22 mouse cellular contexts compared by ENCODE assay signal in the genomic region with DNA sequence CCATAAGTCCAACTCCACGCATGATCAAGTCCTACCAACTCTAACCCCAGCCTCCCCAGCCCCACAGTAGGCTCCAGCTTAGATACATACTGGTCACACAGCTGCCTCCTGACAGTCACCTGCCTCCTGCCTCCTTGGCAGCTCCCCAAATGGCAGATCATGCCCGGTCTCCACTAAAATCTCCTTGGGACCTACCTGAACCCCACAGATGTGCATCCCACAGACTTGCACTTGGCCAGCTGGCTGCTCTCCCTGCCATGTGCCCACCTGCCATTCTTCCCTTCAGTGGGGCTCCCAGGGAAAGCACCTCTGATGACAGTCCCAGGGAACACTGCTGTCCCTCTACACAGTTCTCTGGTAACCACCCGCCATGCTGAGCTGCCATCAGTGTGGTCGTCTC. TPM values are rescaled to one million over a fixed set of nuclear protein-coding genes. Genes with fewer than 3 reads are reported as not detected.
DNase-seq lines count a peak whose midpoint lies in the region; ATAC-seq lines count a peak whose summit lies in the region.
"Had no signal": no experiment of that assay in that cellular context is flagged by ENCODE, and none has a peak within 500 bp of the region (broad histone marks: within the 10 kb centered on the region; RNA-seq: fewer than 3 reads in every experiment).

No protein-coding gene starts in this region.

- H3K4me2 ChIP-seq in hindbrain, embryonic 11.5 days (replicated peaks; ENCODE audit: low read depth, low read length) = no peak overlapping the region
- no peak overlapping the region for H3K4me2 ChIP-seq in intestine, embryonic 14.5 days (ENCODE audit: low read length)
- H3K4me2 ChIP-seq in intestine, embryonic 15.5 days (replicated peaks) = no peak overlapping the region
- H3K4me2 ChIP-seq in midbrain, embryonic 14.5 days (ENCODE audit: low read length) = no peak overlapping the region
- H3K4me2 ChIP-seq: heart, embryonic 13.5 days; hindbrain, embryonic 15.5 days had no signal

- ATAC-seq in hindbrain, embryonic 11.5 days (ENCODE audit: low FRiP score) = no peak
- ATAC-seq in intestine, embryonic 14.5 days (replicated peaks; ENCODE audit: low FRiP score, low TSS enrichment, low read depth) = no peak
- ATAC-seq in intestine, embryonic 15.5 days = no peak
- no peak for ATAC-seq in midbrain, embryonic 14.5 days (ENCODE audit: low FRiP score, low TSS enrichment)
- ATAC-seq: CD4-positive, CD25-positive, alpha-beta regulatory T cell, adult 4 months; inflammation-experienced regulatory T-cells, adult 6 months had no signal

- 0 out of 2 replicates have a peak overlapping the region, but pooled peaks have one; percentile 42 for H3K27ac ChIP-seq in hindbrain, embryonic 10.5 days
- no peak overlapping the region for H3K27ac ChIP-seq in hindbrain, embryonic 11.5 days (ENCODE audit: low read depth, low read length)
- H3K27ac ChIP-seq in intestine, embryonic 14.5 days (ENCODE audit: low read depth) = no peak overlapping the region
- H3K27ac ChIP-seq in intestine, embryonic 15.5 days = no peak overlapping the region
- H3K27ac ChIP-seq in midbrain, embryonic 10.5 days (replicated peaks) = no peak overlapping the region
- H3K27ac ChIP-seq in midbrain, embryonic 14.5 days (replicated peaks; ENCODE audit: low read depth, low read length) = no peak overlapping the region
- H3K27ac ChIP-seq: heart, adult 2 months; heart, embryonic 10.5 days; heart, embryonic 13.5 days; hindbrain, embryonic 15.5 days had no signal

- H3K9ac ChIP-seq in hindbrain, embryonic 11.5 days (ENCODE audit: low read depth, low read length) = no peak overlapping the region
- no peak overlapping the region for H3K9ac ChIP-seq in intestine, embryonic 14.5 days (ENCODE audit: low read length)
- H3K9ac ChIP-seq in intestine, embryonic 15.5 days = no peak overlapping the region
- H3K9ac ChIP-seq in midbrain, embryonic 14.5 days (replicated peaks; ENCODE audit: low read length) = no peak overlapping the region
- H3K9ac ChIP-seq: heart, embryonic 13.5 days; hindbrain, embryonic 15.5 days had no signal

- H3K36me3 ChIP-seq in hindbrain, embryonic 10.5 days = peaks cover 27% of the 10 kb centered on the region
- H3K36me3 ChIP-seq in hindbrain, embryonic 11.5 days (ENCODE audit: control insufficient read depth, insufficient read depth, low read length) = no peaks in the 10 kb centered on the region
- peaks cover 46% of the 10 kb centered on the region for H3K36me3 ChIP-seq in intestine, embryonic 14.5 days (ENCODE audit: control insufficient read depth, insufficient read depth, low read length)
- peaks cover 25% of the 10 kb centered on the region for H3K36me3 ChIP-seq in intestine, embryonic 15.5 days
- H3K36me3 ChIP-seq in midbrain, embryonic 10.5 days = peaks cover 15% of the 10 kb centered on the region
- peaks cover 30% of the 10 kb centered on the region for H3K36me3 ChIP-seq in midbrain, embryonic 14.5 days (ENCODE audit: control insufficient read depth, insufficient read depth, low read length)

- H3K27me3 ChIP-seq in hindbrain, embryonic 10.5 days (ENCODE audit: insufficient read depth, poor library complexity, severe bottlenecking) = no peaks in the 10 kb centered on the region
- no peaks in the 10 kb centered on the region for H3K27me3 ChIP-seq in hindbrain, embryonic 11.5 days (ENCODE audit: control insufficient read depth, insufficient read depth, low read length)
- no peaks in the 10 kb centered on the region for H3K27me3 ChIP-seq in intestine, embryonic 14.5 days (replicated peaks; ENCODE audit: control insufficient read depth, insufficient read depth, low read length)
- no peaks in the 10 kb centered on the region for H3K27me3 ChIP-seq in intestine, embryonic 15.5 days (replicated peaks)
- no peaks in the 10 kb centered on the region for H3K27me3 ChIP-seq in midbrain, embryonic 10.5 days (ENCODE audit: low read depth, poor library complexity, severe bottlenecking)
- no peaks in the 10 kb centered on the region for H3K27me3 ChIP-seq in midbrain, embryonic 14.5 days (ENCODE audit: control insufficient read depth, insufficient read depth, low read length)
- H3K27me3 ChIP-seq: heart, embryonic 13.5 days; hindbrain, embryonic 15.5 days had no signal

- H3K9me3 ChIP-seq in hindbrain, embryonic 10.5 days = no peaks in the 10 kb centered on the region
- H3K9me3 ChIP-seq in hindbrain, embryonic 11.5 days (ENCODE audit: control insufficient read depth, low read length) = no peaks in the 10 kb centered on the region
- H3K9me3 ChIP-seq in intestine, embryonic 14.5 days (ENCODE audit: control insufficient read depth, low read length) = no peaks in the 10 kb centered on the region
- no peaks in the 10 kb centered on the region for H3K9me3 ChIP-seq in intestine, embryonic 15.5 days
- no peaks in the 10 kb centered on the region for H3K9me3 ChIP-seq in midbrain, embryonic 10.5 days (replicated peaks)
- H3K9me3 ChIP-seq in midbrain, embryonic 14.5 days (ENCODE audit: control insufficient read depth, low read length) = no peaks in the 10 kb centered on the region
- H3K9me3 ChIP-seq: heart, embryonic 10.5 days; heart, embryonic 13.5 days; hindbrain, embryonic 15.5 days had no signal

- 92% methylated on average over 4 of the region's 4 CpGs for WGBS in hindbrain, embryonic 10.5 days
- 81% methylated on average over 4 of the region's 4 CpGs for WGBS in hindbrain, embryonic 11.5 days
- 85% methylated on average over 4 of the region's 4 CpGs for WGBS in intestine, embryonic 14.5 days
- 89% methylated on average over 4 of the region's 4 CpGs for WGBS in intestine, embryonic 15.5 days
- WGBS in midbrain, embryonic 10.5 days = 87% methylated on average over 4 of the region's 4 CpGs
- 91% methylated on average over 4 of the region's 4 CpGs for WGBS in midbrain, embryonic 14.5 days

- no peak overlapping the region for H3K4me3 ChIP-seq in hindbrain, embryonic 10.5 days
- H3K4me3 ChIP-seq in hindbrain, embryonic 11.5 days (ENCODE audit: low read depth, low read length) = no peak overlapping the region
- no peak overlapping the region for H3K4me3 ChIP-seq in intestine, embryonic 14.5 days (ENCODE audit: low read depth, low read length)
- no peak overlapping the region for H3K4me3 ChIP-seq in intestine, embryonic 15.5 days (replicated peaks)
- H3K4me3 ChIP-seq in midbrain, embryonic 10.5 days = no peak overlapping the region
- H3K4me3 ChIP-seq in midbrain, embryonic 14.5 days (replicated peaks; ENCODE audit: low read depth, low read length) = no peak overlapping the region
- H3K4me3 ChIP-seq: heart, adult 2 months; heart, embryonic 10.5 days; heart, embryonic 13.5 days; hindbrain, embryonic 15.5 days had no signal

- no peaks in the 10 kb centered on the region for H3K4me1 ChIP-seq in hindbrain, embryonic 10.5 days (replicated peaks)
- no peaks in the 10 kb centered on the region for H3K4me1 ChIP-seq in hindbrain, embryonic 11.5 days (replicated peaks; ENCODE audit: control insufficient read depth, insufficient read depth, low read length)
- no peaks in the 10 kb centered on the region for H3K4me1 ChIP-seq in intestine, embryonic 14.5 days (replicated peaks; ENCODE audit: control insufficient read depth, insufficient read depth, low read length)
- H3K4me1 ChIP-seq in intestine, embryonic 15.5 days (replicated peaks) = no peaks in the 10 kb centered on the region
- no peaks in the 10 kb centered on the region for H3K4me1 ChIP-seq in midbrain, embryonic 10.5 days
- no peaks in the 10 kb centered on the region for H3K4me1 ChIP-seq in midbrain, embryonic 14.5 days (ENCODE audit: control insufficient read depth, insufficient read depth, low read length)
- H3K4me1 ChIP-seq: hindbrain, embryonic 15.5 days had no signal

- DNase-seq in hindbrain, embryonic 10.5 days (ENCODE audit: low spot score) = no peak
- no peak for DNase-seq in hindbrain, embryonic 11.5 days (ENCODE audit: low spot score)
- peak; percentile 36 for DNase-seq in intestine, embryonic 14.5 days (ENCODE audit: low spot score)
- peak; percentile 7 for DNase-seq in midbrain, embryonic 10.5 days (ENCODE audit: low spot score)
- DNase-seq in midbrain, embryonic 14.5 days = no peak
- DNase-seq: adrenal gland, adult 2 months; adrenal gland, postnatal 14 days; cerebellum, adult 11 months; cerebellum, adult 2 months; cerebellum, adult 9-11 months; cerebellum, postnatal 36 days; gastrocnemius, postnatal 36 days; heart, adult 2 months; heart, postnatal 14 days; heart, postnatal 4 days; kidney, adult 11 months had no signal

RNA-seq across cellular contexts. Expression of gene Fam228a, which starts 29.9 kb away (rescaled TPM):
- polyA plus RNA-seq in hindbrain, embryonic 10.5 days (2016; fragmentation: Nextera tagmentation; extraction: Ambion mirVana) = 0.24 and 0.41 TPM in 2 replicates
- 0.13 and 1.4 TPM in 2 replicates for polyA plus RNA-seq in hindbrain, embryonic 11.5 days (2014; fragmentation: Nextera tagmentation; extraction: Ambion mirVana)
- polyA plus RNA-seq in intestine, embryonic 14.5 days (2014; fragmentation: Nextera tagmentation; extraction: Ambion mirVana) = 0.16 and 0.17 TPM in 2 replicates
- polyA plus RNA-seq in intestine, embryonic 15.5 days (2015; fragmentation: Nextera tagmentation; extraction: Ambion mirVana) = 0.14 TPM in 2 replicates
- polyA plus RNA-seq in midbrain, embryonic 10.5 days (2016; fragmentation: Nextera tagmentation; extraction: Ambion mirVana) = 0.20 and 0.35 TPM in 2 replicates
- polyA plus RNA-seq in midbrain, embryonic 14.5 days (2014; fragmentation: Nextera tagmentation; extraction: Ambion mirVana) = 0.37 and 0.74 TPM in 2 replicates
- polyA plus RNA-seq: adrenal gland, adult 2 months had no signal

Comparison
In these comparisons a context has a peak if more than half of its experiments do, and no peak if none do; other contexts are left out.
1. DNase-seq: peak in intestine, embryonic 14.5 days (single experiment) and midbrain, embryonic 10.5 days (single experiment); none in hindbrain, embryonic 10.5 days (single experiment), hindbrain, embryonic 11.5 days (single experiment) and midbrain, embryonic 14.5 days (single experiment).